Mouse (Mus musculus) heart, adult 8-10 months (tissue): ENCODE results near the gene Col23a1. TPM values are rescaled to one million over a fixed set of nuclear protein-coding genes. Genes with fewer than 3 reads are reported as not detected.
A peak's percentile ranks its signal among the peaks of the same experiment; 100 is the strongest.

ENCODE experiments used
- DNase-seq: peaks from one replicate; pipeline ENCODE4 v3.0.0; 2022; ENCODE audit warnings: low spot score
- total RNA-seq, 4 experiments: library from RNA; stranded (reverse); gene quantifications; 2 replicates each; pipeline ENCODE4 v1.2.4; 2022

Gene Col23a1
- total RNA-seq, 4 experiments from 2014 or later: 1.4 to 3.2 (median 1.9) TPM

- DNase-seq: no peak
These were observed 187.9 kb downstream of the Col23a1 start for GRCm38 (mm10) chr11:51477571-51477970.

- DNase-seq: no peak
These were observed 192.5 kb downstream of the Col23a1 start for GRCm38 (mm10) chr11:51482251-51482650.

GRCm38 (mm10) chr11:51485051-51485521 is 195.4 kb downstream of the Col23a1 start:
- no peak for DNase-seq

GRCm38 (mm10) chr11:51485775-51486464 is 196.2 kb downstream of the Col23a1 start:
- DNase-seq: no peak

- DNase-seq: no peak
These were observed 199.1 kb downstream of the Col23a1 start for GRCm38 (mm10) chr11:51488813-51489212.

- no peak for DNase-seq
These were observed 203.7 kb downstream of the Col23a1 start for GRCm38 (mm10) chr11:51493421-51493820.

GRCm38 (mm10) chr11:51494178-51494577 is 204.5 kb downstream of the Col23a1 start:
- DNase-seq: no peak

- no peak for DNase-seq
These were observed 210.1 kb downstream of the Col23a1 start for GRCm38 (mm10) chr11:51499776-51500175.

DNA sequence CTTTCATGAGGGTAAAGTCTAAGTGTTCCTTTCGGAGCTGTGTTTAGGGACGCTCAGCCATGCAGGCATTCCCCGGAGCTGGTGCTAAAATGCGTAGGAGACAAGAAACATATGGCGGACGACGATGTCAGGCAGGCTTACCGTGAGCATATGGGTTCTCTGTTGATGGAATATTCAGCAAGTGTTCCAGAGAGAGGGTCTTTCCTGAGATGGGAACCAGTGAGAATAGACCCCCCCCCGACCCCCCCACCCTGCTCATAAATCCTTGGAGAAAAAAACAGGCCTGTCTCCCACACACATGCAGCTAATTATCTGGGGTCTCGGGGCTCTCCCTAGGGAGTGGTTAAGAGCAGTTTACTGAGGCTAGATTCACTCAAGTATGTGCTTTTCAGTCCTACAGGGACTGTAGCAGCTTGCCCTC is 212.7 kb downstream of the Col23a1 start:
- DNase-seq: no peak

- no peak for DNase-seq
These were observed 215.2 kb downstream of the Col23a1 start for GRCm38 (mm10) chr11:51504946-51505345.

DNA sequence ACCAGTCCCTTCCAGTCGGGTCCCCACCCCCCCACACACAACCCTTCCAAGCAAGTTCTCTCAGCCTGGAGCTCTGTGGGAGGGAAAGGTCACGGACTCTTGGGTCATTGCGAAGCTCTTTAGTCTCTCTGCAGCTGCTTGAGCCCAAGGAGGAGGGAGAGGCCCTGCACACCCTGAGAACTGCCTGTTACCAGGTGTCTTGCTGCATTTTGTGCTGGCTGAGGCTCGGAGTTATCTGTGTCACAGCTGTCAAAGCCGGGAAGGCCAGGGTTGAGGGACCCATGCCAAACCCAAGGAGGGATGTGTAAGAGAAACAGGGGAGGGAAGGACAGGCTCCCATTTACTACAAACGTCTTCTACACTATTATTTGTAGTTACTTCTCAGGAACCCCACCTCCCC is 218.3 kb downstream of the Col23a1 start:
- no peak for DNase-seq

DNA sequence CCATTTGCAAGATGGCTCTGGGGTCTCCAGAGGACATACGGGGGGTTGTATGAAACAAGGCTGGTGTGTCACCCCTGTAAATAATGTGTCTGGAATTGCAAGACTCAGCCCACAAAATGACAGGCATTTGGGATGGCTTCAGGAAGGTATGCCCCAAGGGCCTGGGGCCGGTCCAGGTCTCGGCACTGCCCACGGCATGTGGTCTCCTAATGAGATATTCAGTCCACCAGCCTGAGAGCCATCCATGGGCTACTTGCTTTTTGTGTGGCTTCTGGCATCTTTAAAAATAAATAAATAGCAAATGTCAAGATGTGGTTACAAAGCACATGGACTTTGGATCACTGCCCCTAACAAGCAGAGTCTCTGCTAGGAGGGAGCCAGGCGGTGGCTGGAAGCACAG is 219.5 kb downstream of the Col23a1 start:
- DNase-seq: no peak

DNA sequence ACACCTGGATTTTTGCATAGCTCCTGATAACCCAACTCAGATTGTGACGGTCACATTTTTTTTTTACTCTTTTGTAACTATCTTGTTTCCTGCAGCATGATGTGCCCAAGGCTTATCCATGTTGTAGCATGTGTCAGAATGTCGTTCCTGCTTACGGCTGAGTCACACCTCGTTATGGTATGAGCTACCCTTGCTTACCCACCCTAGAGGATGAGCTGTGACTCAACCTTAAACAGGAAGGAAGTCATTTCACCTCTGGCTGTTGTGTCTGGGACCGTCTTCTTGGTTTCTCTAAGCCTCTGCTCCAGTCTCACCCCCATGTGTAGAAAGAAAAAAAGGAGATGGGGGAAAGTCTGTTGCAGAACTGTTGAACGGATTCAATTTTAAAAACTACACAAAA is 223.3 kb downstream of the Col23a1 start:
- no peak for DNase-seq

- DNase-seq: no peak
These were observed 225.6 kb downstream of the Col23a1 start for GRCm38 (mm10) chr11:51515346-51515745.

DNA sequence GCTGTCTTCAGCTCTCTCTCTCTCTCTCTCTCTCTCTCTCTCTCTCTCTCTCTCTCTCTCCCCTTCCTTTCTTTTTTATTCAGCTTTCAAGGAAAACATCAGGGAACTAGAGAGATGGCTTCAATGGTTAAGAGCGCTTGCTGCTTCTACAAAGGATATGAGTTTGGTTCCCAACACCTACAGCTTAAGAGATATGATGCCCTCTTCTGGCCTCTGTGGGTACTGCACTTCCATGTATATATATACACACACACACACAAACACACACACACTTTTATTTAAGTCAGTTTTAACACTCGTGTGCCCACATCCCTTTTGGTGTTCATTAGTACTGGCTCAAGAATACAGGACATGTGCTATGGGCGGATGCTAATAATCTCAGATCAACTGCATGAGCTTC is 228.4 kb downstream of the Col23a1 start:
- no peak for DNase-seq

DNA sequence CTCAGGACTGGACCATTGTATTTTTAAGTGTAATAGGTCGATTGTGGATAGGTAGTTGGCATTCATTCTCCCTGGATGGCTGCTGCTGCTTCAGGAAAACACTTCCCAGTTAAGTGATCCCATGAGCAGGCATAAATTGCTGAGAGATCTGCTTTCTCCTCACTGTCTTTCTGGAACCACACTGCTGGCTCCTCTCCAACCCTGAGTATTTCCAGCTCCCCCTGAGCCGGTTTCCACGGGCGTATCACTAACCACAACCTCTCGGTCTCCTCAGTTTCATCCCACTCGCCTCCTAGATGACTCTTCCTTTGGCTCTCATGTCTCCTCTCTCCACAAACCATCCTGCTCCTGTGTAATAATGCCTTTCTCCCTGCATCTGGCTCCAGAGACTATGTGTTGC is 228.9 kb downstream of the Col23a1 start:
- no peak for DNase-seq

GRCm38 (mm10) chr11:51521440-51521839 is 231.7 kb downstream of the Col23a1 start:
- DNase-seq: no peak

GRCm38 (mm10) chr11:51523215-51523614 is 233.5 kb downstream of the Col23a1 start:
- DNase-seq: no peak

DNA sequence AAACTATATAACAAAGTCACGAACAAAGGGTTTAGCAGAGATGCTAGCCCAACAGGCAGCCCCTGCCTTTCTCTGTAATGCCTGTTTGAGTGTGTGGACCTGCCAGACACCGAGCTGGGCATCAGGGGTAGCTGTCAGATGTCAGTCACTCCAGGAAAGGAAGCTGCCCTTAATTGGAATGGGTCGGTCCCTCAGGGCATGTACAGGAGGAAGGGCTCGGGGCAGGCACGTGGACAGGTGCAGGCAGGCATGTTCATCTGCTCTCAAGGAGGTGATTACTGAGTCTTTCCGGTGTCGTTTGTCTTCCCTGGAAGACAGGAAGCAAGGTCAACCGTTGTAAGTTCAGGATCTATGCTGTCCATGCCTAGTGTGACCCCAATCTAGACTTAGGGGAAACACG is 233.9 kb downstream of the Col23a1 start:
- DNase-seq: no peak

DNA sequence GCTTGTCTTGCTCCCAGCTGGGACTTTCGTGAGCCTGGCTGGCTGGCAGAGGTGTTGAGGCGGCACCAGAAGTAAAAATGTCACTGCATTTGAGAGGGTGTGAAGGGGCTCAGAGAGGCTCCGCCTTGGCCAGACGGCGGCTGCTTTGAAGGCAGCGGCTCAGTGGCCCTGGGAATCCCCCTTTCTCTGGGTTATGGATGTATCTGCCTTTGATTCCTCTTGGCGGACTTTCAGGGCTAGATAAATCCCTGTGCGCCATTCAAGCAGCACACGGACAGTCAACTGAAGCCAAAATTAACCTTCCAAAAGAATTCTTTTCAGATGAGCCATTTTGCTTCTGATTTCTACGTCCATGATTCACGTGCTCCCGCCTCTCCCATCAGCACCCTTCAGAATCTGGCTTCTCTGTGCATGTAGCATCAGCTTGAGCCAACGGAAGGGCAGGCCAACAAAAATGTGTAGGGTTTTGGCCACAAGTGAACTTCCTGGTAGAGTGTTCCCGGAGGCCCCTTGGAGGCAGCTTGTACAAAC is 237.0 kb downstream of the Col23a1 start:
- DNase-seq: no peak

DNA sequence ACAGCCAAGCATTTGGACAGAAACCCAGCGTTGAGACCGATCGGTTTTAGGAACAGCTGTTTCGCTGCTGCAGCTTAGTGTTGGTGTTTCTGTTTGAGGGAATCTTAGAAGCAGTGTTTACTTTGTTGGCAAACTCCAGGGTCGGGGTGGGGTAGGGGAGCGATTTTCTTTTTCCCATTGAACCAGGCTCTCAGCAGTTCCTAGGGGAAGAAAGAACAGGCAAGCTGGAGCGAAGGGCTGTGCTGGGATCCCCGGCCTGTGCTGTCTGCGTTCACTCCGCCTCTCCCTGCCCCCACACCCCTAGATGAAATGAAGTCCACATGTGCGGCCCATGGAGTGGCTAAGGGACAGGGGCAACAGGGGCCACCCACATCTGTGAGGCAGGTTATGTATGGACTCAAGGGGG is 243.4 kb downstream of the Col23a1 start:
- no peak for DNase-seq

DNA sequence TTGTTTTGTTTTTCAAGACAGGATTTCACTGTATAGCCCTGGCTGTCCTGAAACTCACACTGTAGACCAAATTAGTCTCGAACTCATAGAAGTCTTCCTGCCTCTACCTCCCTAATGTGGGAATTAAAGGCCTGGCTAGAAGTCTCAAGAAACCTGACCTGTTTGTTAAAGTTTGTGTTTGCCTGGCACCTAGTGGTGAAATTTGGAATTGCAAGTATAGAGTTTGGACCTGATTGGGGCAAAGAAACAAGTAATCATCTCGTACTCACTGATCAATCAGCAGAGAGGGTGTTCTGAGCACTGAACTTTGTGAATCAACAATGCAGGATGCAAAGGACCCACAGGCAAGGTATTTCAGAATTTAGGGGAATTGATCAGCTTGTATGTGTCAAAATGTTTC is 244.6 kb downstream of the Col23a1 start:
- peak; percentile 78 for DNase-seq

DNA sequence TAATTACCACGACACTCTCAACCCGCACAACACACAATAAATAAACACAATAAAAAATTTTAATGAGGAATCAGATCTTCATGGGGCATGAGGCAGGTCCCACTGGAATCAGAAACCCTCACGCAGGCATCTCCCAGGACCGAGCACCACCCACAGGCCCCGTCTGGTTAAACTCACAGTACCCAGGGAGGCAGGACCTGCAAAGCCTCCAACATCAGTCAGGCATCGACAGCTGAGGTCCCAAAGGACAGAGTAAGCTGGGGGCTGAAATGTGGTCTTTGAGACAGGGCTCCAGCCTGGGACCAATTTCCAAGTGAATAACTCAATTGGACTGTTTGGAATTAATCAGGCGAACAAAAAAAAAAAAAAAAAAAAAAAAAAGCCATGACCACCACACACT is 248.7 kb downstream of the Col23a1 start:
- no peak for DNase-seq
